Mouse (Mus musculus) cerebellum, adult 11-12 months (tissue): ENCODE measurements at regions not wholly inside any gene's neighbourhood (a gene's known extent, or its start where the extent isn't known, plus 50 kb on each side); places are given as distances from the start of the nearest gene placed in this dataset.

Experiments used
- DNase-seq: peaks from one replicate; pipeline ENCODE4 v3.0.0; 2022

- no peak for DNase-seq
These were observed 230.4 kb upstream of the Marcks start for GRCm38 (mm10) chr10:37368997-37369679.

- no peak for DNase-seq
These were observed 229.1 kb upstream of the Marcks start for GRCm38 (mm10) chr10:37367796-37368195.

- DNase-seq: no peak
These were observed 225.8 kb upstream of the Marcks start for GRCm38 (mm10) chr10:37364506-37364905.

DNA sequence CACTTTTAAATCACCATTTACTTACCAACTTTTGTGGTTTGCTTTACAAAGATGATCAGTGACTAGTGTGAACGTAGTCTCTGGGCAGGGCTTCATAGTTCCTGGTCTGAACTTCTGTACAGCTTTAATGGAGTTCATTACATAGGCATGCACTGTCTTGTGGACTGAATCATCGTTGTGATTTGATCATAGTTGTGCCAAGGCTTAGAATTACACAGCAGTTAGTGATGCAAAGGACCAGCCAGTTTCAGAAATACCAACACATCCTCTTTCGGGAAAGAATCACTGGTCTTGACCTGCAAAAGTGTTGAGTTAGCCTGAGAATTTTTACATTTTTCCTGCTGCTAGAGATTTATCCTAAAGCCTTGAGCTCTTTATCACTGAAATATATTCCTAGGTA, 222.3 kb upstream of the Marcks start:
- DNase-seq: no peak

- DNase-seq: no peak
These were observed 220.2 kb upstream of the Marcks start for GRCm38 (mm10) chr10:37358900-37359299.

DNA sequence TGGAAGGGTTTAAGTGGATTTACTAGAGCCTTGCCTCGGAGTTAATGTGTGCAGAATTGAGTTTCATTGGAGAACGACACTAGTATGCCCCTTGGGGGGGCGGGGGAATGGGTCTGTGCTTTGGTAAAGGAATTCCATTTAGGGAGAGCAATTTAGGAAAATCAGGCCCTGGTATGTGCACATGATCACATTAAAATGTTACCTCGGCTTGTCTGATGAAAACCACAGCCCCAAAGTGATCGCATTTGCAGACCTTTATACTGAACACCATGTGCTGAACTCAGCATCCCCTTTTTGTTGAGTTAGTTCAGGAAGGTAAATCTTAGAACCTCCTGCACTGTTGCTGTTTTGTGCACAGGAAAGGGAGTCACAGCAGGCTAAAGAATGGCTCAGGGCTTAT, 219.6 kb upstream of the Marcks start:
- no peak for DNase-seq

- peak; percentile 14 for DNase-seq
These were observed 218.8 kb upstream of the Marcks start for GRCm38 (mm10) chr10:37357304-37358060.

DNA sequence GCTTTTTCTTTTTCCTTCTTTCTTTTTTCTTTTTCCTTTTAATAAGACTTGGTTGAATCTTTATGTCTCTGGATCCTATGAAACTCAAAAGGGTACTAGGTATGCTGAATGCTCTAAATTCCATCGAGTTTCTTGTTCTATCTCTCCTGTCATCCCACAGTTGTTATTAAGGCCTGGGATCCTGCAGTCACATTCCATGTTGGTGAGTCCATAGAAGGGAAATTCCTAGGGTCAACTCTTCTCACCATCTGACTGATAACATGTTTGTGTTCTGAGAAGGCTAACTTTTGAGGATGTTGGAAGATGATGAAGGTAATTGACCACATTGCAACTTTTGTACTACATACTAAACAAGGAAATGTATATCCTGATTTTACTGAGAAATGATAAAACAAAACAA, 210.5 kb upstream of the Marcks start:
- DNase-seq: no peak

DNA sequence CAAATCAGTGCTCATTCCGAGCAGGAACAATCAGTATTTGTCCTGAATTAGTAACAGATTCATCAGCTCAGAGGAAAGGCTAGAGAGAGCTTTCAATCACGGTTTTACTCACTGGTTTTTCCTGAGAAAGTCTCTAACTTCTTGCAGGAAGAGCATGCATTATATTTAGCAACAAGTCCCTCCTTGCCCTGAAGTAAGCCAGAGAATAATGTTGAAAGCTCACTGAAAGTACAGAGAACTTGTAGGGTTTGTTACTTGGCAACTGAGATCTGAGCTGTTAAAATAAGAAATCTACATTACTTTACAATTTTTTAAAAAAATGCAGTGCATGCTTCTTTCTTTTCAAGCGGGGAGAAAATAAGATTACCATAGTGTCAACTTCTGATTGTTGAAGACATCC, 209.7 kb upstream of the Marcks start:
- no peak for DNase-seq

- no peak for DNase-seq
These were observed 208.9 kb upstream of the Marcks start for GRCm38 (mm10) chr10:37347661-37348060.

- DNase-seq: peak; percentile 47
These were observed 204.0 kb upstream of the Marcks start for GRCm38 (mm10) chr10:37342675-37343074.

DNA sequence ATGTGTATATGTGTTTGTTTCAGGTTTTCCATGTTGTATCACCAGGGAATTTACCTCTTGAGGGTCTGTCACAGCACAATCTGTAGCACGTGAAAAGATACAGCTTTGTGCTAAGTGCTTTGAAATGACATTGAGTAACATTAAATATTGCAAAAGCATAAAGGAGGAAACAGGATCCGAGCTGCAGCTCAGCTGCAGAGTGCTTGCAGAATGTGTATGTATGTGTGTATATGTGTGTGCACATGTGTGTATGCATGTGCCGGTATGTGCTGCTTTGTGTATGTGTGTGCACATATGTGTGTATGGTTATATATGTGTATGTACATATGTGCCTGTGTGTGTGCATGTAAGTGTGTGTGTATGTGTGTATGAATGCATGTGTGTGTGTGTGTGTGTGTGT, 200.9 kb upstream of the Marcks start:
- no peak for DNase-seq

GRCm38 (mm10) chr10:37338073-37338912, 199.6 kb upstream of the Marcks start:
- no peak for DNase-seq

DNA sequence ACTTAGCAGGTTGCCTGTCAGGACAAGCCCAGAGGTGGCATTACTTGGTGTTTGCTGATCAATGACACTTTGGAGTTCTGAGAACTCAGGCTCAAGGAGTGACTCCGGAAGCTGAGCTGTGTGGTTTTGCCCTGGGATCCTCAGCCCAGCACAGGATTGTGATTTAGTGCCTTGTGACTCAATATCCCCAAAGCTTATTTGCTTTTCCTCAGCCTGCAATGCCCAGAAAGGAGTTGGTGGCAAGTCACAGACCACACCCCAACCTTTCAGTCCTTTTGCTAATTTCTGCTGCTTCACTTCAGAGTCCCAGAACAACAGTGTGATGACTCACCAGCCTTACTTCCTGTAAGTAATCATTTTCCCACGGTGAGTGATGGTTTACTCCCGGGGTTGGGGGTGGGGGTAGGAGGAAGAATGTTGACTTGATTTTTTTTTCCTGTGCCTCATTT, 198.5 kb upstream of the Marcks start:
- no peak for DNase-seq

GRCm38 (mm10) chr10:37335148-37335547, 196.4 kb upstream of the Marcks start:
- no peak for DNase-seq

- DNase-seq: no peak
These were observed 187.4 kb upstream of the Marcks start for GRCm38 (mm10) chr10:37326168-37326534.

DNA sequence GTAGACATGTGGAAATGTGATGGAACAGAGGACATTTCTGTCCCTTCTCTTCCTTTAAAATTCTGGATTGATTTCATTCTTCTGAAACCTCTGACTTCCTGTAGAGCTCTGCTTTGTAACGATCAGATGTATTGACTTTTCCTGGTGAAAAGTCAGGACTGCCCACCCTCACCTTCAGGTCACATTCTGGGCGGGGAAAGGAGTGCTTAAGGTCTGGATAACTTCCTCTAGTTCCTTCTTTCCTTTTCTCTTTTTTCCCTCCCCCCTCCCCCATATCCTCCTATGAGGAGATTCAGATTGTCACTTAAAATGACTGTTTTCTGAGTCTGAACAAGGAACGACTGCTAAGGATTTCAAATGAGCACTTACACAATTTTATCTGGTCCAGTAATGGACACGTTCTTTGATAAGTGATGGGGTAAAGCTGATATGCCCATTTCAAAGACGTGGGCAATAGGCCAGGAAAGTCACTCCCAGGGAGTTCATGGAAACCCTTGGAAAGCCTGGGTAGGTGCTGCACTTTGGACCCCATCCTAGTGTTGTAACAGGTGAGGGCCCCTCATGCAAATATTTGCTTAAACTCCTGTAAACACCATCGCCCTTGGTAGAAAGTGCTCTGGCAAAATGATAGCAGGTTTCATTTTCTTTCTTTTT, 186.9 kb upstream of the Marcks start:
- DNase-seq: no peak

- no peak for DNase-seq
These were observed 185.0 kb upstream of the Marcks start for GRCm38 (mm10) chr10:37323689-37324088.

GRCm38 (mm10) chr10:37322809-37323208, 184.1 kb upstream of the Marcks start:
- no peak for DNase-seq

- no peak for DNase-seq
These were observed 183.6 kb upstream of the Marcks start for GRCm38 (mm10) chr10:37322310-37322709.

- no peak for DNase-seq
These were observed 182.5 kb upstream of the Marcks start for GRCm38 (mm10) chr10:37321171-37321570.

DNA sequence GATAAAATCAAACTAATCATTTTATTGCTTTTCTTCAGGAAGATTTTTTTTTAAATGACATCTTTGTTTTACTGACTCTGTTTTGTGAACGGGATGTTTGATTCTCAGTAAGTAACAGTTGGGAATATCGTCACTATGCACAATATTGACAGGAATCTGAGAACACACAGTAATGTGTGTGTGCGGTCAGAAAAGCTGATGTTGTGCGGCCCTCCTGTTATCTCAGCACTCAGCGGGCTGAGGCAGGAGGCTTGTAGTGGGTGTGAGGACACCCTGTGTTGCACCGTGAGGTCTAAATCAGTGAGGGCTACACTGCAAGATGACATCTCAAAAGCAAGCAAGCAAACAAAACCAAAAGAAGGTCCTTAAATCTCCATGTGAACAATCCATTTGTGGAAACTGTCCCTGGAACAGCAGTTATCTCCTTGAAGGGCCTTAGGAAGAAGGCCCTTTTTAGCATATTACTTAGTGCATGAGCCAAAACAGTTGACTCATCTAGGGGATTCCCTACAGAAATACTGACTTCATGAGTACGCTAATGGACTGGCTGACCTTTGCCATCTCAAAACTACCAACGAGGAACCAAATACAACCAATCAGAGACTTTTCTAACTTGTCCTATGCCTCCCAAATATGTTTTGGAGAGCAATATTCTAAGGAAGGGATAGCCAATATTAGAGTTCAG, 181.2 kb upstream of the Marcks start:
- DNase-seq: no peak

- DNase-seq: no peak
These were observed 178.0 kb upstream of the Marcks start for GRCm38 (mm10) chr10:37316701-37317100.
